Mouse (Mus musculus): ENCODE measurements around the gene Slc35a3. TPM values are rescaled to one million over a fixed set of nuclear protein-coding genes. Genes with fewer than 3 reads are reported as not detected.

The Slc35a3 gene
- polyA plus RNA-seq, 1 experiment: 14.4 TPM

GRCm38 (mm10) chr3:116631459-116631858, 81.2 kb downstream of the Slc35a3 start:
- Histone ChIP-seq H3K27me3 (ENCODE audit: control insufficient read depth, insufficient read depth, low read length) (no peaks in the 10 kb centered on the region), H3K4me1 (ENCODE audit: control insufficient read depth, insufficient read depth, low read length) (no peaks in the 10 kb centered on the region), H3K27ac (ENCODE audit: insufficient read depth, low read length) (no peak overlapping the region), H3K4me3 (replicated peaks; ENCODE audit: insufficient read depth, low read depth, low read length) (no peak overlapping the region)
- no peak for TF ChIP-seq POLR2A (IDR thresholded peaks at IDR 0.05; ENCODE audit: borderline replicate concordance, insufficient read depth, low read length)
- TF ChIP-seq CTCF (IDR thresholded peaks at IDR 0.05; ENCODE audit: borderline replicate concordance, insufficient read depth, low read depth, low read length): no peak
- no peak for DNase-seq
- 58% methylated on average over 1 of the region's 1 CpGs for WGBS

GRCm38 (mm10) chr3:116622641-116623040, 90.0 kb downstream of the Slc35a3 start:
- TF ChIP-seq CTCF (IDR thresholded peaks at IDR 0.05; ENCODE audit: borderline replicate concordance, insufficient read depth, low read depth, low read length) (no peak), POLR2A (IDR thresholded peaks at IDR 0.05; ENCODE audit: borderline replicate concordance, insufficient read depth, low read length) (no peak)
- Histone ChIP-seq H3K27ac (ENCODE audit: insufficient read depth, low read length) (no peak overlapping the region), H3K27me3 (ENCODE audit: control insufficient read depth, insufficient read depth, low read length) (no peaks in the 10 kb centered on the region), H3K4me1 (ENCODE audit: control insufficient read depth, insufficient read depth, low read length) (no peaks in the 10 kb centered on the region), H3K4me3 (replicated peaks; ENCODE audit: insufficient read depth, low read depth, low read length) (no peak overlapping the region)
- 97% methylated on average over 7 of the region's 7 CpGs for WGBS
- no peak for DNase-seq

- no peak overlapping the region for H3K27ac ChIP-seq (ENCODE audit: insufficient read depth, low read length)
- 84% methylated on average over 7 of the region's 7 CpGs for WGBS
- DNase-seq: no peak
- H3K27me3 ChIP-seq (ENCODE audit: control insufficient read depth, insufficient read depth, low read length): no peaks in the 10 kb centered on the region
- TF ChIP-seq POLR2A (IDR thresholded peaks at IDR 0.05; ENCODE audit: borderline replicate concordance, insufficient read depth, low read length) (no peak), CTCF (IDR thresholded peaks at IDR 0.05; ENCODE audit: borderline replicate concordance, insufficient read depth, low read depth, low read length) (no peak)
- no peak overlapping the region for H3K4me3 ChIP-seq (replicated peaks; ENCODE audit: insufficient read depth, low read depth, low read length)
- H3K4me1 ChIP-seq (ENCODE audit: control insufficient read depth, insufficient read depth, low read length): no peaks in the 10 kb centered on the region
Observed at GRCm38 (mm10) chr3:116620636-116621370, 91.8 kb downstream of the Slc35a3 start.

Other genes with a start within 250 kb of the Slc35a3 start
- 92.6 and 102 TPM in 2 replicates for gene Rtca, start 204.6 kb downstream of the Slc35a3 start, polyA plus RNA-seq (2012; rRNA removed)
- gene Dbt, start 199.8 kb downstream of the Slc35a3 start, polyA plus RNA-seq (2012; rRNA removed): 13.5 and 15.5 TPM in 2 replicates
- 0.11 and 0.21 TPM in 2 replicates for gene Lrrc39, start 149.9 kb downstream of the Slc35a3 start, polyA plus RNA-seq (2012; rRNA removed)
- gene Sass6, start 117.8 kb downstream of the Slc35a3 start, polyA plus RNA-seq (2012; rRNA removed): 8.6 and 9.7 TPM in 2 replicates
- 20.6 and 22.9 TPM in 2 replicates for gene Trmt13, start 98.2 kb downstream of the Slc35a3 start, polyA plus RNA-seq (2012; rRNA removed)
- gene Mfsd14a, start 50.2 kb downstream of the Slc35a3 start, polyA plus RNA-seq (2012; rRNA removed): 45.2 and 47.2 TPM in 2 replicates
- not detected in 2 replicates for gene Gm43191, start 31.6 kb downstream of the Slc35a3 start, polyA plus RNA-seq (2012; rRNA removed)
- 20.6 and 20.8 TPM in 2 replicates for gene Agl, start 95.3 kb upstream of the Slc35a3 start, polyA plus RNA-seq (2012; rRNA removed)
- 0.70 and 0.92 TPM in 2 replicates for gene Frrs1, start 146.6 kb upstream of the Slc35a3 start, polyA plus RNA-seq (2012; rRNA removed)

Data from cerebellum, adult 2 months (tissue).